Mouse (Mus musculus) urinary bladder, adult 18-20 months (tissue): ENCODE data around the gene Apoa2.

Experiments
- DNase-seq, 2 experiments: peaks; one replicate each; pipeline ENCODE4 v3.0.0; 2022; ENCODE audit warnings: low spot score in 2 of 2, mixed read lengths in 2 of 2

Gene Apoa2

GRCm38 (mm10) chr1:171260316-171260715 is 35.5 kb downstream of the Apoa2 start:
- DNase-seq = no peak

GRCm38 (mm10) chr1:171262594-171263130 is 37.8 kb downstream of the Apoa2 start:
- no peak for DNase-seq

DNA sequence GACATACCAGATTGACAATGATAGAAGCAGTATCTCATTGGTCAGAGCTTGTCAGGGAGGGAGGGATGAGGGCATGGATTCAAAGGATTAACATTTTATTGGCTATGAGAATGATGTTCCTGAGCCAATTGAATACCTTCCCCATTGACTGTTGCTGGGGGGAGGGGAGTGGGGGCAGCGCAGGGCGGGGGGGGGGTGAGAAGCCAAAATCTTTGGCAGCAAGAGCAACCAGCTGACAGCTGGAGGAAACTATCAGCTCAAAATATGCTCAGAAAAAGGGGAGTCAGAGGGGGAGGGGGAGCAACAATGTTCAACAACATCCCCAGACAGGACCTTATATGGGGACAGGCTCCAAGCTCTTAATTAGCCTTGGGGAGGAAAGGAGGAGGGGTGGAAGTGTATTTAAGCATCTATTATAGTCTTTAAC is 38.3 kb downstream of the Apoa2 start:
- DNase-seq = no peak

- no peak for DNase-seq
Observed at GRCm38 (mm10) chr1:171263666-171264461, 39.0 kb downstream of the Apoa2 start.

- no peak for DNase-seq
Observed at GRCm38 (mm10) chr1:171265971-171266744, 41.3 kb downstream of the Apoa2 start.

GRCm38 (mm10) chr1:171268341-171268740 is 43.5 kb downstream of the Apoa2 start:
- no peak for DNase-seq

DNA sequence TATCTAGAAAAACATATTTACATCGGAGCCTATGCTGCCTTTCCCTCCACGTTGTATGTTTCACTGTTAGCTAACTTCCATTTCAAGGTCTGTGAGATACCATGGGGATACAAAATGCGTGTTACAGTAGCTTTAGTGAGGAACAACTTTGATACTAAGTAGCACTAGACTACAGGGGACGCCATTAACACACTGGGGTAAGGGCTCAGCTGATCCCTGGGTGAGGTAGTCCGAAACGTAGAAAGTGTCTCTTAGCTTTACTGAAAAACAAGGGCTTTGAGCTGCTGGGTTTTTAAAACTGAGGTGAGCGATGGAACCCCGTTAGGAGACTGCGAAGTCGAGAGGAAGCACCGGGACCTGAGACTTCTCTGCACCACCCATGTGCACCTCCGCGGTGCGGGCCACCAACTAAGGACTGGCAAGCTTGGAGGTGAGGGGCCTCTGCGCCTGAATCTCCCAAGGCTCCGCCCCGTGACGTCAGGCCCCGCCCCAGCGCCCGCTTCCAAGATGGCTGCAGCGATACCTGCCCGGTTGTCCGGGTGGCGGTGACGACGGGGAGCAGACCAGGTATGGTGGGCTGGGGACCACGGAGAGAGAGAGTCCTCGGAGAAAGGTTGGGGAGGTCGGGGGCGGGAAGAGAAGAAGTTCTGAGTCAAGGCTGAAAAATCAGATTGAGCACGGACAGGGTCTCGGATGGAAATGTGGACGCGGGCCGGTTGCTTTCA is 45.2 kb downstream of the Apoa2 start, which contains the start of gene B4galt3:
Gene B4galt3, plus strand, starts transcription at position 481 of the 725 bp plus-strand sequence.
- peak; percentile 94 to 99 for DNase-seq

DNA sequence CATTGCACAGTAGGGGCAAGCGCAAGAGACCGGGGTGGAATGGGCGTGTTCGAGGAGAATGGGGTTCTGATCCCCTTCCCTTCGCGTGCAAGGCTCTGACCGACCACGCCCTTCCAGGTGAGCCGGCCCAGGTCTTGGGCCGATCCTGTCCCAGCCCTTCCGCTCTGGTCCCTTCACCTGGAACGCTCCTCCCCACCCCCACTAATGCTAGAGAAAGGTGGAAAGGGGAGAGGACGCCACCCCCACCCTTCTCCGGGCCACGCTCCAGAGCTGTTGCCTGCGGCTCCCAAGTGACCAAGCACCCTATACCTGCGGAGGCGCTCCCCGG is 45.7 kb downstream of the Apoa2 start:
- peak; percentile 55 to 70 for DNase-seq

- DNase-seq = no peak
Observed at GRCm38 (mm10) chr1:171271196-171271595, 46.3 kb downstream of the Apoa2 start.

DNA sequence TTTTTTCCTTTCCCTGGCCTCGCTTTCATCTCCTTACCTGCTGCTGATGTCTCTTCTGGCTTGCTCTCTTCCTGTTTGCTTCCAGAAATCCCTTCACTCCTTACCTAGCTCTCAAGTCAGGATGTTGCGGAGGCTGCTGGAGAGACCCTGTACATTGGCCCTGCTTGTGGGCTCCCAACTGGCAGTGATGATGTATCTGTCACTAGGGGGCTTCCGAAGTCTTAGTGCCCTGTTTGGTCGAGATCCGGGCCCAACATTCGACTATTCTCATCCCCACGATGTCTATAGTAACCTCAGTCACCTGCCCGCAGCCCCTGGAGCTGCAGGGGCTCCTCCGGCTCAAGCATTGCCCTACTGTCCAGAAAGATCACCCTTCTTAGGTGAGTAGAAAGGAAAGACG is 46.8 kb downstream of the Apoa2 start:
- no peak for DNase-seq

GRCm38 (mm10) chr1:171272086-171272485 is 47.2 kb downstream of the Apoa2 start:
- no peak for DNase-seq

DNA sequence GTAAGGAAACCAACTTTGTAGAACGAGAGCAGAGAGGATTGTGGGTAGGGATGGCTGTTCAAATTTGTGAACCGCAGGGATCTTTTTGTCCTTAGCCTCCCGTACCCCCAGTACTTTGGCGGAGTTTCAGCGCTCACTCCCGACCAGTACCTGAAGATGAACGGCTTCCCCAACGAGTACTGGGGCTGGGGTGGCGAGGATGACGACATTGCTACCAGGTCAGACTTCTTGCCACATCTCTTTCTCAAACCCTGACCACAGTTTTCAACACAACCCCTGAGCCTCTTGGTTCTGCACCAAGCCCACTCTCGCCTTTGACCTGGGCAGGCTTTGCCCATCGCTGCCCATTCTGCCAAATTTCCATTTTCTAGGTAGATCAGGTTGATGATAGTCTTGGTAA is 49.3 kb downstream of the Apoa2 start:
- no peak for DNase-seq

DNA sequence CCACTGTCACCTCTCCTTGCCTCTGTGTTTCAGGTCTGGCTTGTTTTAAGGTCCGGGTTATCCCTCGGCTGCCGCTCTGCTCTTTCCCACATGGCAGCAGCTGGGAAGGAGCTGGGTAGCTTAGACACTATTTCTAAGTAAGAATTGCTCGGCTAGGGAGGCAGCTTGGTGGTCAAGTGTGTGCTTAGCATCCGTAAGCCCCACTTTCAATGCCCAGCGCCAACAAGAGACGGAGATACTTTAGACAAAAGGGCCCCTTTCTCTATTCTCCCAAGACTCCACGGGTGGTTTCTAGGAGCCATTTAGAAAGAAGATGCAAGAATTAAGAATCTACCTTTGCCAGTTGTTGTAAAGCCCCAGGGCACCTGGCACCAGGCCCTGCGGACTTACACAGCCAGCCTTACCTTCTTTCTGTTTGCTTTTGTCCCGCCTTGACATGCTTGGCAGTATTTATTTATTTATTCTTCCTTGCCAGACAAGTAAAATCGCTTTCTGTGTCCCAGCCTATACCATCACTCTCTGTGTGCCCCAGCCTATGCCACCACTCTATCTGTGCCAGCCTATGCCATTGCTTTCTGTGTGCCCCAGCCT is 50.4 kb downstream of the Apoa2 start:
- peak in 1 of 2 experiments; percentile 65 for DNase-seq
